Mouse (Mus musculus): Measurements from ENCODE around the gene Rsph1. TPM values are rescaled to one million over a fixed set of nuclear protein-coding genes. Genes with fewer than 3 reads are reported as not detected.

Rsph1 gene
- polyA plus RNA-seq, 1 experiment from 2014 or later = 6.9 TPM

GRCm38 (mm10) chr17:31298419-31299209, 21.4 kb upstream of the Rsph1 start:
- Histone ChIP-seq H3K4me2 (replicated peaks) (no peak overlapping the region), H3K27ac (no peak overlapping the region), H3K27me3 (peaks cover 17% of the 10 kb centered on the region; the same call in 1 of the 2 replicates), H3K36me3 (no peaks in the 10 kb centered on the region), H3K4me1 (peaks cover 25% of the 10 kb centered on the region), H3K4me3 (no peak overlapping the region), H3K9ac (no peak overlapping the region), H3K9me3 (replicated peaks) (no peaks in the 10 kb centered on the region)
- WGBS = 88% methylated on average over 6 of the region's 6 CpGs
- no peak for ATAC-seq (ENCODE audit: low FRiP score)

GRCm38 (mm10) chr17:31297521-31297939, 20.3 kb upstream of the Rsph1 start:
- Histone ChIP-seq H3K36me3 (no peaks in the 10 kb centered on the region), H3K27ac (no peak overlapping the region), H3K9ac (peak overlapping the region; percentile 76), H3K4me1 (peaks cover 25% of the 10 kb centered on the region), H3K27me3 (peaks cover 17% of the 10 kb centered on the region; the same call in 1 of the 2 replicates), H3K4me3 (peak overlapping the region; percentile 57), H3K4me2 (replicated peaks) (peak overlapping the region; percentile 90), H3K9me3 (replicated peaks) (no peaks in the 10 kb centered on the region)
- WGBS = 14% methylated on average over 7 of the region's 7 CpGs
- no peak for ATAC-seq (ENCODE audit: low FRiP score)

- Histone ChIP-seq H3K4me1 (peaks cover 25% of the 10 kb centered on the region), H3K27me3 (peaks cover 17% of the 10 kb centered on the region; the same call in 1 of the 2 replicates), H3K4me3 (peak overlapping the region; percentile 57), H3K9me3 (replicated peaks) (no peaks in the 10 kb centered on the region), H3K27ac (peak overlapping the region; percentile 84), H3K9ac (peak overlapping the region; percentile 76), H3K36me3 (no peaks in the 10 kb centered on the region), H3K4me2 (replicated peaks) (peak overlapping the region; percentile 90)
- WGBS = under 1% methylated on average over 65 of the region's 68 CpGs
- peak; percentile 83 for ATAC-seq (ENCODE audit: low FRiP score)
Observed at GRCm38 (mm10) chr17:31295892-31296781, 19.0 kb upstream of the Rsph1 start.

GRCm38 (mm10) chr17:31295215-31295891, 18.2 kb upstream of the Rsph1 start:
- Histone ChIP-seq H3K9ac (peak overlapping the region; percentile 76), H3K27ac (peak overlapping the region; percentile 84), H3K36me3 (no peaks in the 10 kb centered on the region), H3K4me1 (peaks cover 25% of the 10 kb centered on the region), H3K4me2 (replicated peaks) (peak overlapping the region; percentile 90), H3K4me3 (peak overlapping the region; percentile 57), H3K27me3 (peaks cover 17% of the 10 kb centered on the region; the same call in 1 of the 2 replicates), H3K9me3 (replicated peaks) (no peaks in the 10 kb centered on the region)
- WGBS = 20% methylated on average over 25 of the region's 25 CpGs
- ATAC-seq (ENCODE audit: low FRiP score) = peak; percentile 52

- no peak overlapping the region for H3K9ac ChIP-seq
Observed at GRCm38 (mm10) chr17:31294363-31295214, 17.4 kb upstream of the Rsph1 start.

GRCm38 (mm10) chr17:31290859-31291258, 13.7 kb upstream of the Rsph1 start:
- peaks cover 7% of the 10 kb centered on the region; the same call in 1 of the 2 replicates for H3K27me3 ChIP-seq
- ATAC-seq (ENCODE audit: low FRiP score) = no peak
- H3K4me1 ChIP-seq = peaks cover 10% of the 10 kb centered on the region
- 73% methylated on average over 6 of the region's 6 CpGs for WGBS
- no peak overlapping the region for H3K27ac ChIP-seq
- no peak overlapping the region for H3K4me3 ChIP-seq
- no peaks in the 10 kb centered on the region for H3K36me3 ChIP-seq
- H3K9ac ChIP-seq = no peak overlapping the region
- no peak overlapping the region for H3K4me2 ChIP-seq (replicated peaks)
- H3K9me3 ChIP-seq (replicated peaks) = no peaks in the 10 kb centered on the region

More at GRCm38 (mm10) chr17:31294363-31295214, 17.4 kb upstream of the Rsph1 start:
- no peak overlapping the region for H3K27ac ChIP-seq
- H3K36me3 ChIP-seq = no peaks in the 10 kb centered on the region
- H3K4me2 ChIP-seq (replicated peaks) = peak overlapping the region; percentile 90; the same call in 1 of the 2 replicates
- ATAC-seq (ENCODE audit: low FRiP score) = no peak
- 84% methylated on average over 15 of the region's 15 CpGs for WGBS
- no peak overlapping the region for H3K4me3 ChIP-seq
- no peaks in the 10 kb centered on the region for H3K9me3 ChIP-seq (replicated peaks)
- peaks cover 15% of the 10 kb centered on the region; the same call in 1 of the 2 replicates for H3K27me3 ChIP-seq
- H3K4me1 ChIP-seq = peaks cover 24% of the 10 kb centered on the region

- Histone ChIP-seq H3K4me2 (replicated peaks) (no peak overlapping the region), H3K27ac (no peak overlapping the region), H3K9ac (no peak overlapping the region), H3K27me3 (peaks cover 4% of the 10 kb centered on the region; the same call in 1 of the 2 replicates), H3K36me3 (no peaks in the 10 kb centered on the region), H3K4me3 (no peak overlapping the region), H3K9me3 (replicated peaks) (no peaks in the 10 kb centered on the region), H3K4me1 (peaks cover 5% of the 10 kb centered on the region)
- ATAC-seq (ENCODE audit: low FRiP score) = no peak
Observed at GRCm38 (mm10) chr17:31290311-31290710, 13.1 kb upstream of the Rsph1 start.

- H3K27ac ChIP-seq = no peak overlapping the region
- 0 out of 2 replicates have a peak, but pooled peaks cover 3% of the 10 kb centered on the region for H3K4me1 ChIP-seq
- no peaks in the 10 kb centered on the region for H3K27me3 ChIP-seq
- no peak overlapping the region for H3K9ac ChIP-seq
- H3K36me3 ChIP-seq = no peaks in the 10 kb centered on the region
- no peak overlapping the region for H3K4me3 ChIP-seq
- WGBS = 62% methylated on average over 7 of the region's 7 CpGs
- H3K9me3 ChIP-seq (replicated peaks) = no peaks in the 10 kb centered on the region
- no peak for ATAC-seq (ENCODE audit: low FRiP score)
- H3K4me2 ChIP-seq (replicated peaks) = no peak overlapping the region
Observed at GRCm38 (mm10) chr17:31288999-31289726, 12.0 kb upstream of the Rsph1 start.

GRCm38 (mm10) chr17:31287216-31287615, 10.0 kb upstream of the Rsph1 start:
- no peak overlapping the region for H3K4me2 ChIP-seq (replicated peaks)

GRCm38 (mm10) chr17:31286492-31286891, 9.3 kb upstream of the Rsph1 start, which contains the start of gene Slc37a1:
Gene Slc37a1 (plus strand): TSS chr17:31286792.
- no peak within 1 kb of the TSS for H3K9ac ChIP-seq
- H3K9me3 ChIP-seq (replicated peaks) = no peaks in the 10 kb centered on the region
- H3K27me3 ChIP-seq = no peaks in the 10 kb centered on the region
- no peak for ATAC-seq (ENCODE audit: low FRiP score)
- no peak within 1 kb of the TSS for H3K27ac ChIP-seq
- H3K4me2 ChIP-seq (replicated peaks) = no peak within 1 kb of the TSS
- no peak within 1 kb of the TSS for H3K4me3 ChIP-seq
- H3K4me1 ChIP-seq = peaks cover 9% of the 10 kb centered on the region
- WGBS = 85% methylated on average over 1 of the region's 1 CpGs
- no peaks in the 10 kb centered on the region for H3K36me3 ChIP-seq

More at GRCm38 (mm10) chr17:31287216-31287615, 10.0 kb upstream of the Rsph1 start:
- Histone ChIP-seq H3K36me3 (no peaks in the 10 kb centered on the region), H3K9me3 (replicated peaks) (no peaks in the 10 kb centered on the region), H3K27me3 (no peaks in the 10 kb centered on the region), H3K27ac (no peak overlapping the region), H3K9ac (no peak overlapping the region), H3K4me1 (peaks cover 9% of the 10 kb centered on the region), H3K4me3 (no peak overlapping the region)
- 91% methylated on average over 3 of the region's 3 CpGs for WGBS
- ATAC-seq (ENCODE audit: low FRiP score) = no peak
